Mouse (Mus musculus) kidney, embryonic 14.5 days (tissue): ENCODE data around the gene Vps37c. TPM values are rescaled to one million over a fixed set of nuclear protein-coding genes. Genes with fewer than 3 reads are reported as not detected.

ENCODE experiments used
- ATAC-seq: fragments of 200-750 bp; cut with Nextera tagmentation; 2 replicates; pipeline ENCODE4 v1.8.0; 2017; ENCODE audit warnings: moderate number of reproducible peaks, mild to moderate bottlenecking, moderate TSS enrichment, moderate library complexity; ENCODE audit not compliant: low FRiP score, low TSS enrichment
- H3K27ac ChIP-seq: fragments of 300-500 bp; sonication (generic); 2 replicates; pipeline ENCODE4 v1.5.1; 2014; ENCODE audit warnings: low read depth, mild to moderate bottlenecking, low read length, moderate library complexity, mixed read lengths
- H3K27me3 ChIP-seq: fragments of 300-500 bp; sonication (generic); 2 replicates; pipeline ENCODE4 v1.6.1; 2014; ENCODE audit warnings: mild to moderate bottlenecking, low read length; ENCODE audit not compliant: control insufficient read depth, insufficient read depth
- H3K36me3 ChIP-seq: fragments of 300-500 bp; sonication (generic); 2 replicates; pipeline ENCODE4 v1.6.1; 2014; ENCODE audit warnings: low read length, mixed read lengths; ENCODE audit not compliant: control insufficient read depth, insufficient read depth
- H3K4me1 ChIP-seq: fragments of 300-500 bp; sonication (generic); 2 replicates; pipeline ENCODE4 v1.6.1; 2014; ENCODE audit warnings: low read length, mixed read lengths; ENCODE audit not compliant: control insufficient read depth, insufficient read depth
- H3K4me2 ChIP-seq: fragments of 300-500 bp; sonication (generic); replicated peaks from 2 replicates; pipeline ENCODE4 v1.6.1; 2014; ENCODE audit warnings: low read depth, mild to moderate bottlenecking, low read length
- H3K4me3 ChIP-seq: fragments of 300-500 bp; sonication (generic); 2 replicates; pipeline ENCODE4 v1.5.1; 2014; ENCODE audit warnings: mild to moderate bottlenecking, low read length
- H3K9ac ChIP-seq: fragments of 300-500 bp; sonication (generic); 2 replicates; pipeline ENCODE4 v1.6.1; 2014; ENCODE audit warnings: low read depth, mild to moderate bottlenecking, low read length, moderate library complexity
- H3K9me3 ChIP-seq: fragments of 300-500 bp; sonication (generic); 2 replicates; pipeline ENCODE4 v1.6.1; 2016; ENCODE audit warnings: low read length; ENCODE audit not compliant: control insufficient read depth
- WGBS: fragments of 180-500 bp; shearing (Covaris S2); extraction: QIAGEN DNeasy Blood & Tissue Kit; methylation state at CpG from one replicate; pipeline ENCODE4 v1.1.7; 2014; 5-methylcytosine and 5-hydroxymethylcytosine counted together
- polyA plus RNA-seq: library from polyadenylated mRNA; unstranded; fragments of >200 nt; fragmentation: Nextera tagmentation; extraction: Ambion mirVana; gene quantifications from 2 replicates; pipeline ENCODE4 v1.2.1, GENCODE M21; 2014

The Vps37c gene
- polyA plus RNA-seq, 1 experiment from 2014 or later = 31.7 TPM

DNA sequence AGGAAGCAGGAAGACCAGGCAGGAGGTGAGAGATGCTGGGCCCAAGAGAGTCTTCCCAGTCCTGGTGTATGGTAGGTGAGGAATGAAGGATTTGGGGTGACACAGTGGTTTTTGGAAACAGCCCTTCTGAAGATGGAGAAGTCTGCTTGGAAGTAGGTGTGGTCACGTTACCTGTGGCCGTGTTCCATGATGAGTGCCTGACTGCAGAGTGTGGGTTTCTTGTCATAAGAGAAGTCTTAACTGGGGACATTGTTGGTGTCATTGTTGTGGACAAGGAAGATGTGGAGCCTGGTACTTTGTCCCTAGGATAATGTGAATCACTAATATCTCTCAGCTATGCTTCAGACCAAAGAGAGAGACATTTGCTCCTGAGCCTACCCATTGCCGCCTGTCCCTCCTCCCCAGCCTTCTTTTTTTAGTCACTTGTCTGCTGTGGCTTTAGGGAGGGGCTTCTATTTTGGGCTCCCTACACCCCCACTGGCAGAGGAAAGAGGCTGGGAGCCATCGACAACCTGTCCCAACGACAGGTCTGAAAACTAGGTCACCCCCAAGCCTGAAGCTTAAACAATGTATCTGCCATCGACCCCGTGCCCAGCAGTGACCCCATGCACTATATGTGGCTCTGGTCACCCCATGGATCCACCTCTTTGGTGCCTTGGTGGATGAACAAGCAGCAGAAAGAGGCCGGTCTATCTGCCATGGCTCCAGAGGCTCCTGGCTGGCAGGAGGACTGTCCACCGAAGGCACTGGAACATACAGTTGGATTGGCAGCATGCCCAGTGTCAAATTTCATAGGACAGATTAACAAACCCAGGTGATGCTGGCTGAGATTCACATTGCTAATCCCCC is 71.7 kb downstream of the Vps37c start:
- no peaks in the 10 kb centered on the region for H3K27me3 ChIP-seq
- no peaks in the 10 kb centered on the region for H3K36me3 ChIP-seq
- 85% methylated on average over 9 of the region's 9 CpGs for WGBS
- no peak overlapping the region for H3K27ac ChIP-seq
- H3K4me2 ChIP-seq = no peak overlapping the region
- no peak overlapping the region for H3K4me3 ChIP-seq
- ATAC-seq = no peak
- H3K4me1 ChIP-seq = no peaks in the 10 kb centered on the region
- H3K9me3 ChIP-seq = no peaks in the 10 kb centered on the region
- no peak overlapping the region for H3K9ac ChIP-seq

DNA sequence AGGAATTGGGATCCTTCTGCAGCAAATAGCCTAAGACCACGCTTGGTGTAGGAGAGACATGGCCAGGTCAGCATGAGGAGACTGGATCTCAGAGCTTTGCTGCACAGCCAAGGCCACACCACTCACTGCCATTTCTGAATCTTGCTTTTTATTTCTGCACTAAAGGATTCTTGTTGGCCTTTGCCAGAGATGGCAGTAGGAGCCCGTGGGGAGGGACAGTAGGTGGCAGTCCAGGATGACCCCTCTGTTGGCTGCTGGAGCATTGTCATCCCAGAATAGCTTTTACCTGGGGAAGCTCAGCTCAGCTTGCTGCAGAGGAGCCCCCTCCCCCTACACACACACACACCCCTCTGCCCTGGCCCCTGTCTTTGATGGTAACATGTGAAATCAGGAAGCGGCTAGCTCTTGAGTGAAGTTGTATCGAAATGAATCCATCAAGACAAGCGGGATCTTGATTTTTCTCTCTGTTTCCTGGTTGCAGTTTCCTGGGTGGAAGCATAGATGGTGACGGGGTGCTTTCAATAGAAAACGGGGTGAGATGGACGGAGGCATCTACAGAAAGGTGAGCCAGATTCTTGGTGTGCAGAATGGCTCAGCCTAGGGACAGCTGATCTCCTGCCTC is 73.4 kb downstream of the Vps37c start:
- 88% methylated on average over 8 of the region's 8 CpGs for WGBS
- H3K9me3 ChIP-seq = no peaks in the 10 kb centered on the region
- ATAC-seq = no peak

DNA sequence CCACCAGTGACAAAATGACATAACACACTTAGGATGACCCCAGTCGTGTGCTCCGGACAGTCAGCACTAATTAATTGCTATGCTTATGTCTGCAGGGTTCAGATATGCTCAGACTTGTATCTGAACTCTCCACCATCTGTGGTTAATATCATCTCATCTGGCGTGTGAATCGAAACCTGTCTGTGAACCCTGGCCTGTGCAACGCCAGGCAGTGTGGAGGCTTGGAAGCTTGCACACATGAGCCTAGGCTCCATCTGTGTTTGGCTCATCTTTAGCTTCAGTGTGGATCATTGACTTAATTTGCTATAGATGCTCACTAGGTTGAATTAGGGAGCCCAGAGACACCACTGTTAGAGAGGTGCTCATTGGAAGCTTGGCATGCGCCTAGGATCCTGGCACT is 73.9 kb downstream of the Vps37c start:
- Histone ChIP-seq H3K27me3 (no peaks in the 10 kb centered on the region), H3K4me2 (no peak overlapping the region), H3K9ac (no peak overlapping the region), H3K9me3 (no peaks in the 10 kb centered on the region), H3K27ac (no peak overlapping the region), H3K36me3 (no peaks in the 10 kb centered on the region), H3K4me3 (no peak overlapping the region), H3K4me1 (no peaks in the 10 kb centered on the region)
- ATAC-seq = no peak
- 79% methylated on average over 6 of the region's 6 CpGs for WGBS

More for the DNA sequence above, 73.4 kb downstream of the Vps37c start:
- Histone ChIP-seq H3K27ac (no peak overlapping the region), H3K4me2 (no peak overlapping the region), H3K27me3 (no peaks in the 10 kb centered on the region), H3K4me1 (no peaks in the 10 kb centered on the region), H3K36me3 (no peaks in the 10 kb centered on the region), H3K4me3 (no peak overlapping the region), H3K9ac (no peak overlapping the region)

DNA sequence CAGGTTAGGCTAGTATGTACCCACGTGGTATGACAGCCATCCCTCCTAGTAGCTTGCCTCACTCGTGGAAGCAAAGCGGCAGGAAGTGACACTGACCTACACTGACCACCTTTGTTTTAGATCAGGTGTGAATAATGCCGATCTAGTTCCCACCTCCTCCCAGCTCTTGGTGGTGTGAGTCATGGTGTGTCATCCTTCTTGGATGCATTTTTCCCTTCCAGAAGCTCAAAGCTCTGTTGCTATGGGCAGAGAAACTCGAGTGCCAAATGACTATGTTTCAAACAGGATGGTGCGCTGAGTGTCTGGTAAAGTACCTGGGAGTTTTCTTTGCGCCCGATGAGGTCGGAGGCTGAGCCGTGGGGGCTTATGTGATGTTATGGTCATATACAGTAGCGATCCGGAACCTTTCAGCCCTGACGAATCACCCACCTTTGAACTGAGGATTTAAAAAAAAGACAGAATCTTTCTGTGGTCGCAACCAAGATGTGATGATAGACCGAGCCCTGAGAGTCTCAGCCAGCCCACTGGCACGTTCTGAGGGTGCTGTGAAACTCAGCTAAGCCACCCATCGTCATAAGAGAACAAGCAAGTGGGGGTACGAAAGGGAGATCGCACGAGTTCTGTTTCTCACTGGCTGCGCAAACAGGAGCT is 75.0 kb downstream of the Vps37c start:
- Histone ChIP-seq H3K4me1 (no peaks in the 10 kb centered on the region), H3K27ac (no peak overlapping the region), H3K4me3 (no peak overlapping the region), H3K36me3 (no peaks in the 10 kb centered on the region), H3K4me2 (no peak overlapping the region), H3K9me3 (no peaks in the 10 kb centered on the region), H3K27me3 (no peaks in the 10 kb centered on the region), H3K9ac (no peak overlapping the region)
- ATAC-seq = no peak
- WGBS = 71% methylated on average over 21 of the region's 21 CpGs

Other genes with a start within 250 kb of the Vps37c start
- 0.91 and 1.0 TPM in 2 replicates for gene Lrrc10b, start 231.3 kb upstream of the Vps37c start, polyA plus RNA-seq
- not detected in 2 replicates for gene Ppp1r32, start 205.8 kb upstream of the Vps37c start, polyA plus RNA-seq
- 40.7 and 63.0 TPM in 2 replicates for gene Cpsf7, start 163.5 kb upstream of the Vps37c start, polyA plus RNA-seq
- gene Sdhaf2, start 162.6 kb upstream of the Vps37c start, polyA plus RNA-seq = 65.1 and 65.6 TPM in 2 replicates
- 57.6 and 67.5 TPM in 2 replicates for gene Tmem216, start 132.5 kb upstream of the Vps37c start, polyA plus RNA-seq
- gene Cyb561a3, start 111.6 kb upstream of the Vps37c start, polyA plus RNA-seq = 10.5 and 14.1 TPM in 2 replicates
- 57.9 and 59.2 TPM in 2 replicates for gene Tmem138, start 111.4 kb upstream of the Vps37c start, polyA plus RNA-seq
- 238 and 353 TPM in 2 replicates for gene Ddb1, start 83.4 kb upstream of the Vps37c start, polyA plus RNA-seq
- gene Tkfc, start 83.1 kb upstream of the Vps37c start, polyA plus RNA-seq = 21.5 and 30.0 TPM in 2 replicates
- gene Vwce, start 54.5 kb upstream of the Vps37c start, polyA plus RNA-seq = 1.2 and 2.0 TPM in 2 replicates
- gene Pga5, start 10.7 kb upstream of the Vps37c start, polyA plus RNA-seq = not detected in 2 replicates
- 0.46 and 0.61 TPM in 2 replicates for gene Cd5, start 50.3 kb downstream of the Vps37c start, polyA plus RNA-seq
- gene Cd6, start 141.3 kb downstream of the Vps37c start, polyA plus RNA-seq = 0.09 TPM in 1 of 2 replicates, not detected in the other
- gene Slc15a3, start 151.0 kb downstream of the Vps37c start, polyA plus RNA-seq = 0.44 and 0.69 TPM in 2 replicates
- 65.2 and 71.5 TPM in 2 replicates for gene Tmem132a, start 181.2 kb downstream of the Vps37c start, polyA plus RNA-seq
- gene Tmem109, start 193.3 kb downstream of the Vps37c start, polyA plus RNA-seq = 87.6 and 90.9 TPM in 2 replicates
- 61.0 and 75.7 TPM in 2 replicates for gene Prpf19, start 206.5 kb downstream of the Vps37c start, polyA plus RNA-seq
- gene Zp1, start 231.9 kb downstream of the Vps37c start, polyA plus RNA-seq = not detected in 2 replicates
- gene Ptgdr2, start 248.4 kb downstream of the Vps37c start, polyA plus RNA-seq = not detected in 2 replicates